Mouse (Mus musculus) megakaryocyte, embryonic 14.5 days (primary cell): ENCODE results near the gene Sorcs2. TPM values are rescaled to one million over a fixed set of nuclear protein-coding genes. Genes with fewer than 3 reads are reported as not detected.

ENCODE experiments used
- H3K27me3 ChIP-seq: replicated peaks from 2 replicates; pipeline ENCODE3; 2012; ENCODE audit warnings: inconsistent platforms
- H3K36me3 ChIP-seq: replicated peaks from 2 replicates; pipeline ENCODE3; 2012; ENCODE audit warnings: low read length, inconsistent platforms, mixed read lengths
- H3K4me1 ChIP-seq: 2 replicates; pipeline ENCODE4 v1.6.1; 2012; ENCODE audit warnings: inconsistent platforms
- H3K4me3 ChIP-seq: replicated peaks from 2 replicates; pipeline ENCODE3; 2012; ENCODE audit warnings: moderate library complexity, mild to moderate bottlenecking, inconsistent platforms
- H3K9me3 ChIP-seq: 2 replicates; pipeline ENCODE4 v1.6.1; 2012; ENCODE audit warnings: inconsistent platforms
- FLI1 ChIP-seq: IDR thresholded peaks from 2 replicates; pipeline ENCODE4 v1.6.1; 2012; ENCODE audit warnings: low read length, inconsistent platforms, mixed read lengths
- GATA1 ChIP-seq: IDR thresholded peaks from 3 replicates; pipeline ENCODE4 v1.6.1; 2012; ENCODE audit warnings: mixed read lengths, low read length, inconsistent platforms, borderline replicate concordance
- polyA plus RNA-seq: library from polyadenylated mRNA; stranded (reverse); fragments of >175 nt; gene quantifications from 2 replicates; pipeline ENCODE4 v1.2.3, GENCODE M21; 2012; ENCODE audit warnings: low replicate concordance; ENCODE audit not compliant: insufficient read depth

Gene Sorcs2
- polyA plus RNA-seq, 1 experiment, result not detected

DNA sequence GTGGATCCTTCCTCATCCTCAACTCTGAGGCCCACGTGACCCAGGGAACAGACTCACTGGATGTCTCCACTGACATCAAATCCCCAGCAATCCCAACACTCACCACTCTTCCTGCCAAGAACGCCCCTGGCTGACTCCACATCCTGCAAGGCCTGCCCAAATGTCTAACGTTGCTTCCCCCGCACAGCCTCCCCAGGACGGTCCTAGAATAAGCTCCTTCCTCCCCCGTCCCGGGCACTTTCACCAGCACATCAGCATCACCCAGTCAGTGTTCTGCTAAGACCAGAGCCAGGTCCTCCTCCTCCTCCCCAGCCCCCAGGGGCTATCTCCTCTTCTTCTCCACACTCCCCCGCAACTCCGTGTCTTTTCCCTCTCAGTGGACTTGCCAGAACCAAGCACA lies 105.6 kb downstream of the Sorcs2 start:
- Histone ChIP-seq H3K4me3 (no peak overlapping the region), H3K9me3 (no peaks in the 10 kb centered on the region), H3K4me1 (no peaks in the 10 kb centered on the region), H3K36me3 (no peaks in the 10 kb centered on the region), H3K27me3 (peaks cover 63% of the 10 kb centered on the region)
- TF ChIP-seq GATA1 (no peak), FLI1 (no peak)

DNA sequence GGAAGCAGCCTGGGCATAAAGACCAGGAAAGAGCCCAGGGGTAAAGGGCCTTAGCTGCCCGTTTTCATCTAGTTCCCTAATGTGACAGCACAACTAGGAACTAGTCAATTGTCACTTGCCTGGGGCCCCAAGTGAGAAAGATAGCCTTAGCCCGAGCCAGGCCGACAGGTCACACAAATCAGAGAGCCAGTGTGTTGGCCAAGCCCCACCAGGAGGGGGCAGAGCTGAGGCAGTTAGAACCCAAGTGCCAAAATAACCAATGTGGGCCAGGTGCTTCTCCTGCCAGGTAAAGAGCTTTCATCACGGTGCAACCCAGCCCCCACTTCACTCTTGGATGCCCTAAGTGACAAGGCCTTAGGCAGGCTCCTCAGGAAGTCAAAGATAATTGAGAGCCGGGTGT lies 106.7 kb downstream of the Sorcs2 start:
- Histone ChIP-seq H3K27me3 (peaks cover 60% of the 10 kb centered on the region), H3K4me3 (no peak overlapping the region), H3K36me3 (no peaks in the 10 kb centered on the region), H3K4me1 (no peaks in the 10 kb centered on the region), H3K9me3 (no peaks in the 10 kb centered on the region)
- TF ChIP-seq FLI1, result no peak
- TF ChIP-seq GATA1, result no peak

DNA sequence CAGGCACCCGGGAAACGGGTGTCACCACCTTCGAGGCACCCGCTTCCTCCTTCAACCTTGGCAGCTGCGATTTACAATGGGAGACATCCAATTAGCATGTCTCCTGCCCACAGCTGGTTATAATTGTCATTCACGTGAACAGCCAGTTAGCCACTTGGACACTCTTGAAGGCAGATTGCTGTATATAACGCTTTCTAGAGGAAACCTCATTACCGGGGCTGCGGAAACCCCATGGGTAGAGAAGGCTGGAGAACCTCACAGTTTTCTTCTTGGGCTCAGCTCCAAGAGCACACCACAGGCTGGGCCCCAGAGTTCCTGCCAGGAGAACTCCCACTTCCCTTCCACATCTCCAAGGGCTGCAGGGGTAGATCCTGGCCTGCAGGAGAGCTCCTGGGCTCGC lies 112.5 kb downstream of the Sorcs2 start:
- no peak overlapping the region for H3K4me3 ChIP-seq
- H3K9me3 ChIP-seq, result no peaks in the 10 kb centered on the region
- TF ChIP-seq FLI1 (no peak), GATA1 (no peak)
- H3K36me3 ChIP-seq, result no peaks in the 10 kb centered on the region
- 0 out of 2 replicates have a peak, but pooled peaks cover 3% of the 10 kb centered on the region for H3K4me1 ChIP-seq
- H3K27me3 ChIP-seq, result peaks cover 44% of the 10 kb centered on the region

DNA sequence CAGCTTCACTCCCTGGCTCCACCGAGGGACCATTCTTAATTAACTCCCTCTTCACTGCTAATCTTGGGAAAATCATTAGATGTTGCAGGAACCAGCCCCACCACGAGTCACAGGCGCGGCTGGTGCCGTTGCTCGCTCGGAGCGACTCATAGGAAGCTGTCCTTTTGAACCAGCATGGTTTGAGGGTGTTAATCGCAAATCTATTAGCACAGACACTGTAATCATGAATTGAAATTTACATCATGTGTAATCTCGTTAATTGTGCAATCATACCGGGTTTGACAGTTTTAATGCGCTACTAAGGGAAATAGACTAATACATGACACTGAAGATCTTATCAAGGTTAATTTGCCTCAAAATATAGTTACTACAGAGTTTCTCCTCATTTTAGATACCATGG lies 118.0 kb downstream of the Sorcs2 start:
- Histone ChIP-seq H3K36me3 (no peaks in the 10 kb centered on the region), H3K4me3 (no peak overlapping the region), H3K9me3 (no peaks in the 10 kb centered on the region), H3K27me3 (peaks cover 23% of the 10 kb centered on the region), H3K4me1 (no peaks in the 10 kb centered on the region)
- TF ChIP-seq GATA1 (no peak), FLI1 (no peak)

DNA sequence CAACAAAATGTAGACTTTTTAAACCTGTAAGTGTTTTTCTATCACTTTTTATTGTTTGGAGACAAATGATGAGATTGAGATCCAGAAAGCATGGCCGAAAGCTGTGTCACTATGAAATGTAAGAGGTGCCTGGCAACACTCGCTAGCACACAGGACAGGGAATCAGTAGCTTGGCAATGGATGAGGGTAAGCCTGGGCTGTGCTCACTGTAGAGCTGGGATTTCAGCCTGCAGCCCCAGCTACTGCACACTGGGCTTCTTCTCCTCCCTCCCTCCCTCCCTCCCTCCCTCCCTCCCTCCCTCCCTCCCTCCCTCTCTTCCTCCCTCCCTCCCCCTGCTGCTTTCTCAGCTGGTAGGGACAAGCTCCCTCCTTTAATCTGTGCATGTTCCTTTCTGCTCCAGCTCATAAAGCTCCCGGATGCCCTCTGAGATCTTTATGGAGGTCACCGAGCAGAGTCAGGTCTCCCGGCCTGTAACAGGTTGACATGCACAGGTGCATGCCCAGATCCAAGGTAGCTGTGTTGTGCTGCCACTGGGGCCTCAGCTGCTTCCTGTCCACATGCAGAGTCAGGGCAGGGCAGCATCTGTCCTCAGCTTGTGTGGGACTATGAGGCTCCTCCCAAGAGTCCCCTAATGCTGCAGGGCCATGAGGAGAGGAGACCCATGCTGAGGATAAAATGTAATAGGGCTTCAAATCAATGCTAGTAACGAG lies 123.1 kb downstream of the Sorcs2 start:
- Histone ChIP-seq H3K4me1 (no peaks in the 10 kb centered on the region; the same call in 1 of the 2 replicates), H3K36me3 (no peaks in the 10 kb centered on the region), H3K4me3 (no peak overlapping the region), H3K9me3 (peaks cover 6% of the 10 kb centered on the region; the same call in 1 of the 2 replicates), H3K27me3 (peaks cover 12% of the 10 kb centered on the region)
- TF ChIP-seq FLI1, result no peak

DNA sequence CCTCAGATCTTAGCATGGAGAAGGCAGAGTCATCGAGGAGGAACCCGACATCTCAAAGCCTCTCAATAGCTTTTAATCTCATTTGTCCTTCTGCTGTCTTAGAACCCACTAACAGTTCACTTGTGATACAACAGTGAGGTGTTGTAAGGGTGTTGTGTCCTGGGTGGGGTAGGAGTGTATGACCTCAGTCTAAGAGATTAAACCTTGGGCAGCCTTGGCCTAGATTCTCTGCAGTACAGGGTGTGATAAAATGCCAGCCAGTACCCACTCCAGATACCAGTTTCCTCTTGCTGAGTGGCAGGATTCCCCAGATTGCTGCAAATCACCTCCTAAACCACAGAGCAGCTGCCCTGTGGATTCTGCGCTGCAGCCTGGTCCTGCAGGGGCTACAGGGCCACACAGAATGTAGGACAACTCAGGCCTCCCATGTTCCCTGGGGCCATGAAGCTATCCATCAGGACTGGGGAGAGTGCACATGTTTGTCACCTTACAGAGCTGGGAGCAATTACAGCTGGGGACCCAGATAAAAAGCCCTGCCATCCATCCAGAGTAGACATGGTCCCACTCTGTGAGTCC lies 130.7 kb downstream of the Sorcs2 start:
- Histone ChIP-seq H3K4me3 (no peak overlapping the region), H3K4me1 (no peaks in the 10 kb centered on the region; the same call in 1 of the 2 replicates), H3K36me3 (no peaks in the 10 kb centered on the region), H3K9me3 (peaks cover 6% of the 10 kb centered on the region; the same call in 1 of the 2 replicates), H3K27me3 (peaks cover 24% of the 10 kb centered on the region)
- TF ChIP-seq FLI1, result no peak
- no peak for TF ChIP-seq GATA1

DNA sequence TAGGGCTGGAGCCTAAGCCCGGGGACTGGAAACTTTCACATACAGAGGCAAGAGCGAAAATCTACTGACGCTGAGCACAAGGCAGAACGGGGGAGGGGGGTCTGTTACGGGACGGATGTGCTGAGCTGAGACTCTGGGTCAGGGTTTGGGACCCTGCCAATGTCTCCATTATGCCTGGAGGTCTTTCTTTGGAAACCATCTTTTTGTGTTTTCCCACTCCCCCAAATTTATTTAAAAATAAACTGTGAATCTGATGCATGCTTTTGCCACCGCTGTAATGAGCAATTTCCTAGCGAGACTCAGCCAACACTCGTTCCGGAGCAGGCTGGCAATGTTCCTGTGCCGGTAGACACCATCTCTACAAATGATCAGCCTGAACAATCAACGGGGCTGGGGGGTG lies 137.1 kb downstream of the Sorcs2 start:
- no peak for TF ChIP-seq FLI1
- no peak for TF ChIP-seq GATA1
- H3K36me3 ChIP-seq, result no peaks in the 10 kb centered on the region
- no peak overlapping the region for H3K4me3 ChIP-seq
- no peaks in the 10 kb centered on the region for H3K4me1 ChIP-seq
- H3K9me3 ChIP-seq, result no peaks in the 10 kb centered on the region
- H3K27me3 ChIP-seq, result peaks cover 26% of the 10 kb centered on the region

DNA sequence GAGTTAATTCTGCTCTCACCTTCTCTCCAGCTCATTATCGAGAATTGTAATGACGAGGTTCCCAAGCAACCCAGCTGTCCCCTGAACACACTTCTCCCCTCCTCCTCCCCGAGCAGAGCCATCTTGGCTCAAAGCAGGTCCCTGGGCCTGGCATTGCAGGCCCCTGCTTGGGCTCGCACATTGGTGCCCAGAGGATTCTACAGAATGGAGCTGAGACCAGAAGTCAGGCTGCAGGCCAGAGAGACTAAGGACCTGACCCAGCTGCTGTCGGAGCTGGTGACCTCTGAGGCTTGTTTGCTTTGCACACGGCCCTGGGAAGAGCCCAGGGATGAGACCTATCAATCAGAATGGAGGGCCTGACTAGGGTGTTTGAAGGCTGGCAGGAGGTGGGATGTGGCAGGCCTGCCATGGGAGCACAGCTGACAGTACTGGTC lies 138.2 kb downstream of the Sorcs2 start:
- no peak overlapping the region for H3K4me3 ChIP-seq
- peaks cover 22% of the 10 kb centered on the region for H3K27me3 ChIP-seq
- no peaks in the 10 kb centered on the region for H3K36me3 ChIP-seq
- H3K9me3 ChIP-seq, result no peaks in the 10 kb centered on the region
- TF ChIP-seq FLI1, result no peak
- no peak for TF ChIP-seq GATA1
- no peaks in the 10 kb centered on the region for H3K4me1 ChIP-seq

DNA sequence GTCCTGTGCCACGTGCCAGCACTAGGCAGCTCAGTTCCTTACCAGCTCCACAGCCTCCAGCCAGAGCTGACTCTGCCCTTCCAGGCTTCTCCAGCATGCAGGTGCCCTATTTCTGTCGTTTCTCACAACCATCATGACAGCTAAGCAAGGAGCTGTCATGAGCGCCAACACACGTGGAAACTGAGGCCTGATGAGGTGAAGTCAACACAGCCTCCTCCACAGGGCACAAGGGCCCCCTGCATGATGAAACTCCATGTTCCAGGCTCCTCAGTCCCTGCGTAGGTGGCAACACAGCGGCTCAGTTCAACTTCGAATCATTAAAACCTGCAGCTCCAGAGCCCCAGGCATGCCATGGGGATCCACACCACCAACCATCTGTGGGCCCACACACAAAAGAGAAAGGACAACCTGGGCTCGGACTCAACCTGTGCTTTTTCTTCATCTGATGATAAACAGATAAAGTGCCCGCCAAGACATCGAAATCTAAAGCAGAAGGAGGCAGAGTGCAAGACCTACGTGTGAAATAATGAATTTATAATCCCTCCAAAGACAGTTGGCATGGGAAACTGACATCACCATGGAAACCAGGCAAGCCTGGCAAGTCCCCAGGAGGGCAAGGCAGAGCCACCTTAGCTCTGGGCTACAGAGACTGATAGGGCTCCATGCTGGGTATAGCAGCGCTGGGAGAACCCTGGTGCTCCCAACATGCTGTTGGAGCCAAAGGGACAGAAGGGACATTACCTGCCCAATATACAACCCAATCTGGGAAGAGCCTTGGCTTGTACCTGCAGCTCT lies 139.4 kb downstream of the Sorcs2 start:
- Histone ChIP-seq H3K9me3 (no peaks in the 10 kb centered on the region), H3K36me3 (no peaks in the 10 kb centered on the region), H3K4me3 (no peak overlapping the region), H3K4me1 (no peaks in the 10 kb centered on the region), H3K27me3 (peaks cover 23% of the 10 kb centered on the region)
- no peak for TF ChIP-seq FLI1
- TF ChIP-seq GATA1, result no peak

DNA sequence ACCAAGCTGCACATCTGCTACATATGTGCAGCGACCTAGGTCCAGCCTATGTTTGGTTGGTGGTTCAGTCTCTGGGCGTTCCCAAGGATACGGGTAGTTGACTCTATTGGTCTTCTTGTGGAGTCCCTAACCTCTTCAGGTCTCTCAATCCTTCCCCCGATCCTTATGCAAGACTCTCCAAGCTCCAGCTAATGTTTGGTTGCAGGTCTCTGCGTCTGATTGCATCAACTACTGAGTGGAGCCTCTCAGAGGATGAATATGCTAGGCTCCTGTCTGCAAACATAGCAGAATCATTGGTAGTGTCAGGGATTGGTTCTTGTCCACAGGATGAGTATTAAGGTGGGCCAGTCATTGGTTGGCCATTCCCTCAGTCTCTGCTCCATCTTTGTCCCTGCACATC lies 140.9 kb downstream of the Sorcs2 start:
- Histone ChIP-seq H3K27me3 (peaks cover 26% of the 10 kb centered on the region), H3K4me3 (no peak overlapping the region), H3K4me1 (no peaks in the 10 kb centered on the region), H3K36me3 (no peaks in the 10 kb centered on the region), H3K9me3 (no peaks in the 10 kb centered on the region)
- TF ChIP-seq GATA1 (no peak), FLI1 (no peak)
